Mouse (Mus musculus) 3134 (cell line): ENCODE measurements at regions not wholly inside any gene's neighbourhood (a gene's known extent, or its start where the extent isn't known, plus 50 kb on each side); places are given as distances from the start of the nearest gene placed in this dataset.

ENCODE experiments used
- DNase-seq: peaks from one replicate; pipeline ENCODE4 v3.0.0-alpha.2; 2011; ENCODE audit warnings: low spot score; ENCODE audit not compliant: insufficient read length; ENCODE audit errors: extremely low read depth

DNA sequence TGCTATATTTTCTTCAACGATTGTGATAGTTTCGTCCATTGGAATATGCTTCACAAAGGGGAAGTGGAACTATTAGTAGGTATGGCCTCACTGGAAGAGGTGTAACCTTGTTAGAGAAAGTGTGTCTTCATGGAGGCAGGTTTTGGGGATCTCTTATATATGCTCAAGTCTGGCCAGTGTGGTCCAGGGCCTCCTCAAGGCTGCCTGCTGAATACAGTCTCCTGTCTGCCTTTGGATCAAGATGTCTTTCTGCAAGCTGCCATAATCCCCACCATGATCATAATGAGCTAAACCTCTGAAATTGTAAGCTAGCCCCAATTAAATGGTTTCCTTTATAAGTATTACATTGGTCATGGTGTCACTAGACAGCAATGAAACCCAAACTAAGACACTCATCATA lies 384.3 kb downstream of the Btbd3 start:
- no peak for DNase-seq

DNA sequence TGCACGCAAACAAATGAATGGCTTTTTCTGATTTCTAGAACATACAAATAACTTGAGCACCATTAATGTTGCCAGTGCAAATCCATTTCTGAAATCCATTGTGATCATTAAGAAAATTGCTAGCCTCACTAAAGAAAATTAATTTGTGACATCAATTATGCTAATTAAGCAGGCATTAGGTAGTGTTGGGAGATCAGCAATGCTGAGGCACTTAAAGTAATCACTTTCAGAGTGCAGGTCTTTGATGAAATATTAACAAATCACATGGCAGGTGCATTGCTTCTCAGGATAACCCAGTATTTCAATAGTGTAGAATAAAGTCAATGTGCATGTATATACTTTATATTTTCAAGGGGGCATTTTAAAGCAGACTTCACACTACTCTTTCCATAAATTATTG lies 385.0 kb downstream of the Btbd3 start:
- no peak for DNase-seq

DNA sequence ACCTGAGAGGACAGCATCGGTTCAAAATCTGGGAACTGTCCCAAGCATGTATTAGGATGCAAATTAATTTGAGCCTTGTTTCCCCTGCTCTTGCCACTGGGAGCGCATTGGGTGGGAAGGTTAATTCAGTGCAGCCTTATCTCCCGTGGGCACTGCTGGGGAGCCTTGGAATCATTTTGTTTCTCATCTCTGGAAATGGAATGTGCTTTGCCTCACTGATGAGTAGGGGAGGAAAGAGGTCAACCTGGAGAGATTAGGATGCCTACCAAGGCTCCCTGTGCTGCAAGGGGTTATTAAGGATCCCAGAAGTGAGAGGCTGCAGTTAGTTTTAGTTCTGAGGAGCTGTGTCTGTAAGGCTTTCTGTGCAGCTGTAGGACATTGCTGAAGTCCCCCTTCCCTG lies 392.3 kb downstream of the Btbd3 start:
- no peak for DNase-seq

DNA sequence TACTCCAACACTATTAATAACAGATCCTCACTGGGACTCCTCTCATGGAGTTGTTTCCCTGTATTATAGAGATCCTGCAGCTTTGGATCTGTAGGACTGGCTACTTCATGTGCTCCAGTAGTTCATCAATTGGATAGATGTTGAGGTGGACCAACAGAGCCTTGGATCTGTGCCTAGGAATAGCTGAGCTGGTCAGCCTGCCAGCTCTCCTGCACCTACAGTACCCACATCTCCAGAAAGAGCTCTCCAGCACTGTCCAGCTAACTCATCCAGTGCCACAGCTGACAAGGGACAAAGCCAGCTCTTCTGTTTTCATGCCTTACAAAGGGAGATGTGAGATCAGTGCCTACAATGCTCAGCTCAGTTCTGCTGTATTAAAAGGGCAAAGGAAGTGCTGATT lies 403.0 kb downstream of the Btbd3 start:
- DNase-seq = no peak

DNA sequence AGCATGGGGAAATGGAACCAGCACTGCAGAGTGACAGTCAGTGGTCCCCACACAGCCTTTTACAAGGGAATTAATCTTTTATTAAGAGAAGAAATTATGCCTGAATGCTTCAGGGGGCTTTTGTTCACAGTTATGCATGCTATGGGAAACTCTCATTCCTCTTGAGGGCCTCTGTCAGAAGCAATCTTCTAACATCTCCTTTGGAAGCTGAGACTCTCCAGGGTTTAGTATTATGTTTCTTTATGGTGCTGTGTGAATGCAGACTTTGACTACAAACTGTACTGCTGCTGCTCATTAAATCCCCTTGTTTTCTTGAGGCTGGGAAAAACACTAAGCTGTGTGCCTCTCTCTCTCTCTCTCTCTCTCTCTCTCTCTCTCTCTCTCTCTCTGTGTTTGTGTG lies 413.9 kb downstream of the Btbd3 start:
- DNase-seq = no peak

DNA sequence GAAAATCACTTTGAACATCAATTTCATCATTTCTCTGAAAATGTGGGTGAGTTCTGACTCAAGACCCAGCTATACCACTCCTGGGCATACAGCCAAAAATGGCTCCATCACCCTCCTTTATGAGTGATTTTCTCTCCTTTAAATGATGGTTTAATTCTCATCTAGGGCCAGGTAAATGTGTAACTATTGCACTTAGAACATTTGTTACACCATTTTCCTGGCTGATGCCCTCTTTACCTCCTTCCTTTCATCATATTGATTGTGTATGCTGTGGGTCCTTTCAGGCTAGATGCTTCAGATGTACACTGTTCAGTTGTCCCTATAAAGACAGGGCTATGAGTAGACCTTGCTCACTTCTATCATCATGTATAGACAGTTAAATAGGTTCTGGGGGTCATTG lies 418.4 kb downstream of the Btbd3 start:
- DNase-seq = no peak

DNA sequence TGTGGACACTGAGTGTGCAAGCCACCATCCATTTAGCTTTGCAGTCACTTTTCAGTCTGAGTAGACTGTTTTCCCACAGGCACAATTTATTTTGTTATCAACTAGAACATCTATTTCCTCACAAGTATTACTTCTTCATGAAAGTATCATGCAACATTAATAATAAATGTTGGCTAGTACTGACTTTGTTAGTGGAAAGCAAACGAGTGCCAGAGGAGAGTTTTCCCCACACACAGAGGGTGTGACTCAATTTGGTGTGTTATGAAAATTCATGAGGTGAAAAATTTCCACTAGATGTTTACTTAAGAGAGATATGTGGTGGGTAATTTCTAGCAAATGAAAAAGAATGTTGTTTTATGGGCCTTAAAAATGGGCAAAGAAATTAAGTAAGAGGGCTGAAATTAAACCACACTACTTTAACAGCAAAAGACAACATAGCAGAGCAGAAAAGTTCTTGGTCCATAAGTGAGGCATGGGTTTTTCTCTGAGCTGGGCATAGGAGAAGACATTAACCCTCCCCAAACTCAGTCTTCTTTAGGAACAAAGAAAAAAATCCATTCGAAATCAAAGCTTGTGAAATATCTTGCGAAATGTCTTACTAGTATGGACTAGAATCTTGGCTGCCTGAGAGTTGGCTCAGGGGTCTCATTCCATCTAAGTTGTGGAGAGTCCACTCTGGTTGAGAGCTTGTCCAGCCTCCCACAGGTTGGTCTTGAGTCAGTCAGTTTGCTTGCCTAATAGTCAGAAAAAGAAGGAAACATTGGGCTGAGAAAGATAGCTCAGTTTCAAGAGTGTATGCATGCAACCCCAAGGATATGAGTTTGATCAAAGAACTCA lies 419.1 kb downstream of the Btbd3 start:
- no peak for DNase-seq

DNA sequence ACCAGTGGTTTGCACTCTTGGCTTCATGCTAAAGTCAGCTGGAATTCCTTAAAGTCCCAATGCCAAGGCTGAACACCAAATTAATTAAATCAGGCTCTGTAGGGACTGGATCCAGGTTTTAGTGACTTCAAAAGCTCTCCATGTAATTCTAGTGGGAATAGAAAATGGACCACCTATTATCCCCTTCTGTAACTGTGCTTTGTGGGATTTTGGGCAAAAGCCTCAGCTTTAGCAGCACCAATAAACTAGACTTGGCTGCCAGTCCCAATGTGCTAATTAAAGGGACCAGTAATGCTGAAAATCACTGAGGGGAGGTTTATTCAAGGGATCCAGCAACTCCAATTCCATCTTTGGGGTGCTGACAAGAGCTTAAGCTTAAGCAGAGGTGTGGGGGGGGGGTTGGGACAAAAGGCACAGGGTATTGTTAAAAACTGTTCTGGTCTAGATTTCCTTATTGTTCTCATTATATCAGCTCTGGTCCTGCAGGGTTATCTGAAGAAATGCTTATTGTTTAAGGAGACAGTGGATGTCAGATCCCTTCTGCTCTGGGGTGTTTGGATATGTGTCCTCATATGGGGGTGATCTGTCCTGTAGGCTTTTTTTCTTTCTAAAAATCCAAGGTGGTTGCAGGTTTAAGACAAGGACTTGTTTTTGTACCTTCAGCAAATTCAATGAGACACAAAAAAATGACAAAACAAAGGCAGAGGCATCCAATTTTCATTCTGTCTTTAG lies 431.9 kb downstream of the Btbd3 start:
- DNase-seq = no peak

DNA sequence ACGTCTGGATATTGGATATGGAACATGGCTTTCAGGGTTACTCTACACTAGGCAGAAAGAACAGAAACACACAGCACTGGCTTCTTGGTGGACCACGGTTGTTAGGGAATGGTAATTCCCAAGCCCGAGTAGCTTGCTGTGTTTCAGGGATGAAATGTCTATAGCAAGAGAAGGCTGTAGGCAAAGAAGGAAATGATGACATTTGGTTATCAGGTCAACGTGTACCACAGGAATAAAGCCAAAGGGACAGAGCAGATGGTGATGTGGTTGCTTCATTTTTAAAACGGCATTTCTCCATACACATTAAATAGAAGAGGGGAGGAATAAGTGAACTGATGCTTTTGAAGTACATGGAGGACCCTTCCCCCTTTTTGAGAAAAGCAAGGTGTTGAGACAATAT lies 433.1 kb downstream of the Btbd3 start:
- no peak for DNase-seq

DNA sequence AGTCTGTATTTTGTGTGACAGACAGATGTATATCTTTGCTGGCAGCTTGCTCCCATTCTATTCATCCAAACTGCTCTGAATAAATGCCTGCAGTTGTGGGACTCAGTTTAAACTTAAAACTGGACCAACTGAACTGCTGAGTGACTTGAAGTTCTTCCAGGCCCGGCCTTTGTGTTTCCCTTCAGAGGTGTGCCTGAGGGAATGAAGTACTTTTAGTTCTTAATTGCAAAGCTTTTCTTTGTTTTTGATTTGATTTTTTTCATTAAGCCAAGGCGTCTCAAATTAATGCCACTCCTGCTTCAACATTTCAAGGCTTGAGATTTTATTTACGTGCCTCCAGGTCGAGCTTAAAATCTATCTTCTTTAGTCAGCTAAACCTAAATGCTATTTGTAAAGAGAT lies 446.4 kb downstream of the Btbd3 start:
- DNase-seq = no peak

DNA sequence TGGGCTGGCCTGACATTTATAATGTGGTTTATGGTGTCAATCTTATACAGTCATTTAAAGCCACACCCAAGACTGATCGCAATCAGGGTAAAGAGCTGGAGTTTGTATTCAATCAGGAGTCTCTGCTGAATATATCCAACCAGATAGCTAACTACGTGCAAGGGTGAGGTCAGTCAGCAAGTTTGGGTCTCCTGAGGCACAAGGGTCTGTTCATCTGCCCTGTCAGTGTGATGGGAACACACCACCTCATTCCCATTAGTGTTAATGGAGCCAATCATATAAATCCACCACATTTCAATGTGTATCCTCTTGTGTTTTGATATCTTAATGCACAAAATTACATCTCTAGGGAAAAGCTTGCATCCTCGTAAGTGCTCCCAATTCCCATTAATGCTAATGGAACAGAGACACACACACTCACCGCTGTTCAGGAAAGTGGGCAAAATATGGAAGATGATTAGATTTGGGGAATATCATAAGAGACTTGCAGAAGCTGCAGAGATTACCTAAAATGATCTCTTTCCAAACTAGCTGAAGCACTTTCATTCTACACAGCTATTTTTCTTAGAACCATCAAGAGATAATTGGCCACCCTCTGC lies 447.7 kb downstream of the Btbd3 start:
- DNase-seq = no peak

DNA sequence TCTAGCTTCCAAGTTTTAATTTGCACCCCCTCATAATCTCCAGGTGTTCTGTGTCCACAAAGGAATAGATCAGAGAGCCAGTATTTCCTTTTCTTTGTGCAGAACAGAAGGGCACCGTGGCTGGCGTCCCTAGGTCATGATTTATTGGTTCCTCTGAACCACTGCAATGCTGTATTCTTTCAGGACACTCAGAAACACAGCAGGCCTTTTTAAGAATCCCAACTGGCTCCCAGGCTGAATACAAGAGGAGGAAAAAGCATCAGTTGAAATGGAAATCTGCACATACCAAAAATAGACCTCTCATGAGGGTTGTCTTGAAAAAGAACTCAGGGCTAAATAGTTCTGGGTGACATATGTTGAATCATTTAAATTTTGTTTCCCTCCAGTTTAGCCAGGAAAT lies 452.4 kb downstream of the Btbd3 start:
- DNase-seq = no peak

DNA sequence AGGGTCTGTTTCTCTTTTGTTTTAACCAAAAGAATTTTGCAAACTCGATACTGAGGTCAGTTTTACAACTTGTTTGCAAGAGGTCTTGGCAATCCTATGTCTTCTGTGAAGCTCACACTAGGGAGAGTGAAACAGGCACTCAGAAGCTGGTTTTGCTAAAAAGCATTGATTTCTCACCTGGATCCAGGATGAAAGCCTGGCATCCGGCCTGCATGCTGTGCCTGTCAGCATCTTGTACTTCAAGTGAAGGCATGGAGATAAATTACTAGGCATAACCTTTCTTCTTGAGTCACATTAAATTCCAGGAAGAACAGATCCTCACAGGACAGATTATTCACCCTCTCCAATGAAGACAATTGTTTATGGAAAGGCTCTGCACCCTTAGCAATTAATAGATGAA lies 477.5 kb downstream of the Btbd3 start:
- DNase-seq = no peak

DNA sequence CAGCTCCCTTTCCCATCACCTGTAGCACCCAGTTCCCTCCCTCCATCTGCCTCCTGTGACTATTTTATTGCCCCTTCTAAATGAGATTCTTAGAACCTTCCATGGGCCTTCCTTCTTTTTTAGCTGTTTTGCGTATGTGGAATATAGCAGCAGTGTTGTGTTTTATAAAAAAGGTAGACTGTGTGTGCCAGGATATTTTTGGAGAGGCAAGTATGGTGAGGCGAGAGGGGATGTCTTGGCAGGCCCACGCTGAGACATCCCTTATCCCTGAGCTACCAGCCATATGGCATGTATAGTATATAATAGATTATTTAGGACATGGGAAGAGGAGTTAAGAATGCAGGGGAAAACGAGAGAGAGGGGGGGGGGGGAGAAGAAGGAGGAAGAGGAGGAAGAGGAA lies 488.4 kb downstream of the Btbd3 start:
- DNase-seq = no peak

DNA sequence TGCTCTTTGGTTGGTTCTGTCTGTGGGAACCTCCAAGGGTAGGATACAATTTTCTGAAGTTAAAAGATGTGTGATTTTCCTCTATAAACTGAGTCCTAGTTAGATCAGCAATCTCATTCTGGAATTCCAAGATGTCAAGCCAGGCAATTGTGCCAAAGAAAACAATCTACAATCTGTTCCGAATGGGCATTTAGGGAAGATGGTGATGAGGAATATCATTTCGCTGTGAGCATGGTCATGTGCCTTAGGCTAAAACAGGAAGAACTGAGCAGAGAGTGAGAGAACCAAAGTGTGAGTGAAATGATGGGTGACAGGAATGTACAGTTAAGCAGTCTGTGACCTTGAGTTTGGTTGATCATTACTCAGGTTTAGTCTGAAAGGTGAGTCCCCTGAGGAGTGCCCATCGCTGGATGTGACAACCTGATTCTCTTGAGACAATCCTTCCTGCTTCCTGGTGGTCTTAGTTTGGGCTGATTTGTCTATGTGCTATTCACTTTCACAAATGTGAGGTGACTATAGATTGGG lies 504.1 kb downstream of the Btbd3 start:
- no peak for DNase-seq

DNA sequence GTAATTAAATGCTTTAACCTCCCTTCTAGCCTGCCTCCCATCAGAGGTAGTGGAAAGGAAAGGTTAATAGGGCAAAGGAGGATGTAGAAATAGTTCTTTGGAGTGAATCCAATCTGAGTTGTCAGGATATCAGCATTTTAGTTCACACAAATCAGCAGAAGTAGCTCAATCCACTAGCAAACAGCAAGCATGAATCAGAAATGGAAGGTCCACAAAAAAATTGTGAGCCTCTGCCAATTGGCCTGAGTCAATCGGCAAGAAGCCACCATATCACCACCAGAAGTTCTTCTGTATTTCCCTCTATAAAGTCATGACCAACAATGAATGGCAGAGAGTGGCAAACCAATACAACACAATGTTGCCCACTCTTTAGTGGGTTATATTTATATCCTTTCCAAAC lies 505.0 kb downstream of the Btbd3 start:
- DNase-seq = no peak

DNA sequence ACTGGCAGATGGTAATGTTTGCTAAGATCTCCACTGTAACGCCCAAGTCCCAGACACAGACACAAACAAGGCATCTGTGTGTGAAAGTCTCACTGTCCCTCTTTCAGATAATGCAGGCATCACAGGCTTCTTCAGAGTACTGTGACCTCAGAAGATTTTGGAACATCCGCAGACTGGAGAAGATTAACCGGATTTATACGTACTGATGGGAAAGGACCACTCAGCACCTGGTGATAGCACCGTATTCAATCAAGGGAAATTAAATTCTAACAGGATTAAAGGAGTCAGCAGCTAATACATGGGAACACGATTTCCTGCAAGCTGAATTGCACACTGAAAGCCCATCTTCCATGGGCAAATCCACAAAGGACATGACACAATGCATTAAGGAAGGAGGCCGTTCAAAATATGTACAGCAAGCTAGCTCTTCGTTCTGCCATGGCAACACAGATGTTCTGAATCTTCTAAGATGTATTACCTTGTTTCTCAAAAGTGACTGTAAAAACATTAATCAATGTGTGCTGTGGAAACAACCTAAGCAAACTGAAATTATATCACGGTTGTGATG lies 510.0 kb downstream of the Btbd3 start:
- no peak for DNase-seq

DNA sequence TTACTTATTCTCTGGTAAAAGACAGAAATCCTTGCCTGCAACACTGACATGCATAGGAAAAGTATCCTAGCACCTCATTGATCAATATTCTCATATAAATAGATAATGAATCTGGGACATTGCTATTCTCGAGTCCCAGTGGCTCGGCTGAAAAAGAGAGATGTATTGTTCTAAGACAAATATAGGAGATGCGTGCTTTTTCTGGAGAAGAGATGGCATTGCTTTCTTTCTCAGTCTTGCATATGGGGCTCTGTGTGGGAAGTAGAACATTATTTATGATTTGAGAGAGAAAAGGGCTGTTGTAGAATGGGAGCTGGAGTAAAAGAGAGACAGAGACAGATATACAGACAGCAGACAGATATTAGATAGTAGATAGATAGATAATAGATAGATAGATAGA lies 527.4 kb downstream of the Btbd3 start:
- DNase-seq = no peak

DNA sequence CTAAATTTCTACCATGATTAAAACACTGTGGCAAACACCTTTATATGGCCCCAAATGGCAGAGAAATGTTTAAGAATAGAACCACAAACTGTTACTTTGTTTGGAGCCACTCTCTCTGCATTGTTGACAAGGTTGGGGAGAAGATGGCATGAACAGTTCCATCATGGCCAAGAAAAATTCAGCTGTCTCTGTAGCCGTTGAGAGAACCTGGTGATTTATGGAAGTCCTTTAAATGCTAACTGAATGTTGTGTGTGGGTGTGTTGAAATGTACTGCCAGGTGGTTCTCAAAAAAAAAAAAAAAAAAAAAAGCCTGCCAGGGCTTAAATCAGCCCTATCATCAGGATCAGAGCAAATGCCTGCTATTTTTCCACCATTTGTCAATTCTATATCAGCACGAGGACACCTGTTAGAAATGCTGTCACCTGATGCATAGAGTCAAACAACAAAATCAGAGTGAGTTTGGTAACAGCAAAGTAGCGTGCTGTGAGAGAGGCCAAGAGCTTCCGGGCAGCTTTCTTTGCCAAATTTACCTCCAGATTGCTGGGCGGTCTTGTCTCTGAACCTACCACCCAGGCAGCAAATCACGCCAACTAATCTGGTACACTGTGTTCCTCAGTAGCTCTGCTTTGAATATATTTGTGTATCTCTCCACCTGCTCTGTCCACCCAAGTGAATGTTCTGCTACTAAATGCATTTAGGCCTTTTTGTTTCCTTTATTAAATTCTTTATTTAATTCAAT lies 536.5 kb downstream of the Btbd3 start:
- no peak for DNase-seq

DNA sequence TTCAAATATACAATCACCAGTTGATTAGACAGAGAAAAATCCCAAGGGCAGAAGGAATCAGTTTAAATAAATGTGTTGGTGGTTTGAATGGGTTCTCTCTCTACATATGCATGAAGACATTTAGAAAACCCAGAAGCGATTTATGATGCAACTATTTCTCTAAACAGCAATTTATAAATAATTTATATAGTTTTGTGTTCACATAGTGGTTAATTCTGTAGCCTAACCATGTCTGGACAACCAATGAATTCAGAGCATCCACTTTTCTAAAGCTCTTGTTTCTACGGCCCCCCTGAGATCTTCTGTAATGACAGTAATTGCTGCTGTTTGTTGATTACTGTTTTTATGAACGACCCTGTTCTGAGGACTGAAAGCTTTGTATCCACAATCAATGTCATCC lies 549.8 kb downstream of the Btbd3 start:
- DNase-seq = no peak

DNA sequence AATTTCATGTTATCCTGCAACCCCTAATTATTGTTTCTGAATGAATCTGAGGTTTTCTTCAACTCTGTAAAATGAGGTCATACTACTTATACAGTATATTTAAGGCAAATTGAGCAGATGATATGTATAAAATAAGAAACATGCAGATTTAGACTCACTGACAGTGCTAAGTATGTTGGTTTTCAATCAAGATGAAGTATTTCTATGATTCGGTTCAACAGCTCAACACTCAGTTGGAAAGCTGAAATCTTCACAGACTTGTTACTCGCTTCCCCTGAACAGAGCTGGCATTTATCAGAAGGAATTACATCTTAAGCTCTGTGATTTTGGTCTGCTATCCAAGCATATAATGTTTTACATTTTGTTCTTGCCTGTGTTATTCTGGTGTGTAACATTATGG lies 553.4 kb downstream of the Btbd3 start:
- DNase-seq = no peak
